Mouse (Mus musculus): Measurements from ENCODE around the gene Crocc.

GRCm38 (mm10) chr4:141010526-141010925, 49.8 kb downstream of the Crocc start:
- TF ChIP-seq CTCF (IDR thresholded peaks at IDR 0.05; ENCODE audit: low read depth), result no peak
- no peak for TF ChIP-seq EP300 (IDR thresholded peaks at IDR 0.05; ENCODE audit: low read depth)

All from liver, postnatal 0 days (tissue).